Mouse (Mus musculus) embryonic facial prominence, embryonic 13.5 days (tissue): Measurements from ENCODE around the gene Vav2. TPM values are rescaled to one million over a fixed set of nuclear protein-coding genes. Genes with fewer than 3 reads are reported as not detected.

ENCODE experiments used
- ATAC-seq: fragments of 200-750 bp; cut with Nextera tagmentation; 2 replicates; pipeline ENCODE4 v1.8.0; 2017; ENCODE audit warnings: low read depth; ENCODE audit not compliant: insufficient number of reproducible peaks, insufficient read depth, low FRiP score, low TSS enrichment
- H3K27ac ChIP-seq: fragments of 300-500 bp; sonication (generic); 2 replicates; pipeline ENCODE4 v1.5.1; 2015; ENCODE audit warnings: moderate library complexity, mild to moderate bottlenecking, inconsistent platforms
- H3K27me3 ChIP-seq: fragments of 300-500 bp; sonication (generic); 2 replicates; pipeline ENCODE4 v1.6.1; 2015; ENCODE audit warnings: mild to moderate bottlenecking, inconsistent platforms
- H3K36me3 ChIP-seq: fragments of 300-500 bp; sonication (generic); 2 replicates; pipeline ENCODE4 v1.6.1; 2015; ENCODE audit warnings: mild to moderate bottlenecking, inconsistent platforms
- H3K4me1 ChIP-seq: fragments of 300-500 bp; sonication (generic); 2 replicates; pipeline ENCODE4 v1.6.1; 2015; ENCODE audit warnings: inconsistent platforms
- H3K4me2 ChIP-seq: fragments of 300-500 bp; sonication (generic); 2 replicates; pipeline ENCODE4 v1.6.1; 2015; ENCODE audit warnings: moderate library complexity, mild to moderate bottlenecking, inconsistent platforms
- H3K4me3 ChIP-seq: fragments of 300-500 bp; sonication (generic); 2 replicates; pipeline ENCODE4 v1.5.1; 2015; ENCODE audit warnings: mild to moderate bottlenecking, inconsistent platforms
- H3K9ac ChIP-seq: fragments of 300-500 bp; sonication (generic); 2 replicates; pipeline ENCODE4 v1.6.1; 2015; ENCODE audit warnings: mild to moderate bottlenecking, inconsistent platforms
- H3K9me3 ChIP-seq: fragments of 300-500 bp; sonication (generic); 2 replicates; pipeline ENCODE4 v1.6.1; 2016; ENCODE audit warnings: inconsistent platforms
- WGBS: fragments of 180-500 bp; shearing (Covaris S2); methylation state at CpG from one replicate; pipeline ENCODE4 v1.1.7; 2015; ENCODE audit warnings: mixed read lengths; 5-methylcytosine and 5-hydroxymethylcytosine counted together
- polyA plus RNA-seq: library from polyadenylated mRNA; unstranded; fragments of >200 nt; fragmentation: Nextera tagmentation; extraction: Ambion mirVana; gene quantifications from 2 replicates; pipeline ENCODE4 v1.2.1, GENCODE M21; 2015

The Vav2 gene
- polyA plus RNA-seq, 1 experiment from 2014 or later: 5.2 TPM

- Histone ChIP-seq H3K9me3 (no peaks in the 10 kb centered on the region), H3K36me3 (0 out of 2 replicates have a peak, but pooled peaks cover 5% of the 10 kb centered on the region), H3K27ac (no peak overlapping the region), H3K4me1 (peaks cover 35% of the 10 kb centered on the region), H3K4me2 (no peak overlapping the region), H3K27me3 (no peaks in the 10 kb centered on the region), H3K9ac (no peak overlapping the region), H3K4me3 (no peak overlapping the region)
- ATAC-seq: no peak
- 97% methylated on average over 1 of the region's 1 CpGs for WGBS
Measured at GRCm38 (mm10) chr2:27387209-27387608, 39.6 kb downstream of the Vav2 start.

- 79% methylated on average over 4 of the region's 4 CpGs for WGBS
- Histone ChIP-seq H3K4me3 (no peak overlapping the region), H3K36me3 (0 out of 2 replicates have a peak, but pooled peaks cover 5% of the 10 kb centered on the region), H3K27me3 (no peaks in the 10 kb centered on the region), H3K9ac (no peak overlapping the region), H3K9me3 (no peaks in the 10 kb centered on the region), H3K4me1 (peaks cover 20% of the 10 kb centered on the region), H3K27ac (no peak overlapping the region), H3K4me2 (no peak overlapping the region)
- ATAC-seq: no peak
Measured at GRCm38 (mm10) chr2:27381698-27382097, 45.1 kb downstream of the Vav2 start.

GRCm38 (mm10) chr2:27381254-27381653 is 45.6 kb downstream of the Vav2 start:
- 81% methylated on average over 3 of the region's 3 CpGs for WGBS
- Histone ChIP-seq H3K9me3 (no peaks in the 10 kb centered on the region), H3K4me3 (no peak overlapping the region), H3K27me3 (no peaks in the 10 kb centered on the region), H3K9ac (no peak overlapping the region), H3K4me1 (peaks cover 24% of the 10 kb centered on the region), H3K4me2 (no peak overlapping the region), H3K27ac (no peak overlapping the region), H3K36me3 (0 out of 2 replicates have a peak, but pooled peaks cover 4% of the 10 kb centered on the region)
- ATAC-seq: no peak

- no peaks in the 10 kb centered on the region for H3K9me3 ChIP-seq
- H3K4me2 ChIP-seq: no peak overlapping the region
- H3K27ac ChIP-seq: no peak overlapping the region
- H3K4me1 ChIP-seq: peaks cover 33% of the 10 kb centered on the region
- 26% methylated on average over 4 of the region's 4 CpGs for WGBS
- no peaks in the 10 kb centered on the region for H3K27me3 ChIP-seq
- no peak overlapping the region for H3K9ac ChIP-seq
- no peak for ATAC-seq
- no peaks in the 10 kb centered on the region for H3K36me3 ChIP-seq
- H3K4me3 ChIP-seq: no peak overlapping the region
Measured at GRCm38 (mm10) chr2:27377876-27378275, 49.0 kb downstream of the Vav2 start.

GRCm38 (mm10) chr2:27377164-27377563 is 49.7 kb downstream of the Vav2 start:
- Histone ChIP-seq H3K4me2 (no peak overlapping the region), H3K4me1 (peaks cover 33% of the 10 kb centered on the region), H3K27me3 (no peaks in the 10 kb centered on the region), H3K9ac (no peak overlapping the region), H3K9me3 (no peaks in the 10 kb centered on the region), H3K27ac (peak overlapping the region; percentile 33; the same call in 1 of the 2 replicates), H3K36me3 (no peaks in the 10 kb centered on the region), H3K4me3 (no peak overlapping the region)
- ATAC-seq: no peak
- 43% methylated on average over 8 of the region's 8 CpGs for WGBS

- no peak overlapping the region for H3K27ac ChIP-seq
- no peak for ATAC-seq
- H3K36me3 ChIP-seq: no peaks in the 10 kb centered on the region
- 22% methylated on average over 3 of the region's 3 CpGs for WGBS
- no peak overlapping the region for H3K9ac ChIP-seq
- no peak overlapping the region for H3K4me2 ChIP-seq
- no peak overlapping the region for H3K4me3 ChIP-seq
- H3K27me3 ChIP-seq: no peaks in the 10 kb centered on the region
- peaks cover 33% of the 10 kb centered on the region for H3K4me1 ChIP-seq
- no peaks in the 10 kb centered on the region for H3K9me3 ChIP-seq
Measured at GRCm38 (mm10) chr2:27375141-27375540, 51.7 kb downstream of the Vav2 start.

- Histone ChIP-seq H3K27ac (no peak overlapping the region), H3K4me3 (no peak overlapping the region), H3K9ac (no peak overlapping the region), H3K4me1 (peaks cover 36% of the 10 kb centered on the region), H3K9me3 (no peaks in the 10 kb centered on the region), H3K27me3 (no peaks in the 10 kb centered on the region), H3K4me2 (no peak overlapping the region), H3K36me3 (no peaks in the 10 kb centered on the region)
- WGBS: 51% methylated on average over 12 of the region's 12 CpGs
- ATAC-seq: no peak
Measured at GRCm38 (mm10) chr2:27373349-27373748, 53.5 kb downstream of the Vav2 start.

GRCm38 (mm10) chr2:27371450-27371849 is 55.4 kb downstream of the Vav2 start:
- no peak for ATAC-seq
- Histone ChIP-seq H3K9ac (no peak overlapping the region), H3K27ac (no peak overlapping the region), H3K36me3 (no peaks in the 10 kb centered on the region), H3K9me3 (no peaks in the 10 kb centered on the region), H3K4me3 (no peak overlapping the region), H3K4me2 (no peak overlapping the region), H3K27me3 (no peaks in the 10 kb centered on the region), H3K4me1 (peaks cover 17% of the 10 kb centered on the region)
- WGBS: 93% methylated on average over 2 of the region's 2 CpGs

GRCm38 (mm10) chr2:27368980-27369379 is 57.9 kb downstream of the Vav2 start:
- no peaks in the 10 kb centered on the region for H3K9me3 ChIP-seq
- peaks cover 9% of the 10 kb centered on the region; the same call in 1 of the 2 replicates for H3K4me1 ChIP-seq
- H3K4me2 ChIP-seq: no peak overlapping the region
- H3K9ac ChIP-seq: no peak overlapping the region
- 79% methylated on average over 8 of the region's 8 CpGs for WGBS
- no peak for ATAC-seq
- H3K27me3 ChIP-seq: no peaks in the 10 kb centered on the region
- no peak overlapping the region for H3K4me3 ChIP-seq
- no peaks in the 10 kb centered on the region for H3K36me3 ChIP-seq
- no peak overlapping the region for H3K27ac ChIP-seq

- H3K9me3 ChIP-seq: no peaks in the 10 kb centered on the region
- H3K36me3 ChIP-seq: no peaks in the 10 kb centered on the region
- no peak overlapping the region for H3K4me3 ChIP-seq
- no peak overlapping the region for H3K27ac ChIP-seq
- no peak overlapping the region for H3K9ac ChIP-seq
- no peak overlapping the region for H3K4me2 ChIP-seq
- WGBS: 71% methylated on average over 4 of the region's 4 CpGs
- ATAC-seq: no peak
- no peaks in the 10 kb centered on the region for H3K27me3 ChIP-seq
- peaks cover 6% of the 10 kb centered on the region; the same call in 1 of the 2 replicates for H3K4me1 ChIP-seq
Measured at GRCm38 (mm10) chr2:27365296-27365695, 61.5 kb downstream of the Vav2 start.

GRCm38 (mm10) chr2:27361786-27362185 is 65.0 kb downstream of the Vav2 start:
- no peak for ATAC-seq
- Histone ChIP-seq H3K27me3 (no peaks in the 10 kb centered on the region), H3K36me3 (no peaks in the 10 kb centered on the region), H3K9me3 (no peaks in the 10 kb centered on the region), H3K27ac (no peak overlapping the region), H3K4me3 (no peak overlapping the region), H3K4me1 (no peaks in the 10 kb centered on the region), H3K9ac (no peak overlapping the region), H3K4me2 (no peak overlapping the region)
- 64% methylated on average over 5 of the region's 5 CpGs for WGBS

- Histone ChIP-seq H3K4me2 (no peak overlapping the region), H3K4me3 (no peak overlapping the region), H3K9me3 (no peaks in the 10 kb centered on the region), H3K27ac (no peak overlapping the region), H3K27me3 (no peaks in the 10 kb centered on the region), H3K36me3 (no peaks in the 10 kb centered on the region), H3K4me1 (peaks cover 6% of the 10 kb centered on the region; the same call in 1 of the 2 replicates), H3K9ac (no peak overlapping the region)
- WGBS: 64% methylated on average over 2 of the region's 2 CpGs
- no peak for ATAC-seq
Measured at GRCm38 (mm10) chr2:27358461-27358860, 68.4 kb downstream of the Vav2 start.
